Mouse (Mus musculus) left cerebral cortex, postnatal 25 days (tissue): ENCODE data around the gene Rhot2. TPM values are rescaled to one million over a fixed set of nuclear protein-coding genes. Genes with fewer than 3 reads are reported as not detected.
A peak's percentile ranks its signal among the peaks of the same experiment; 100 is the strongest.
"Not testable (repeated sequence)": the region's sequence is repeated elsewhere in the genome, so short reads cannot be mapped to it uniquely, and the experiment has no call there.

Experiments used
- DNase-seq, 2 experiments: peaks; one replicate each; pipeline ENCODE4 v3.0.0; 2022; ENCODE audit warnings: low spot score in 2 of 2, mixed read lengths in 1 of 2
- intact Hi-C: fragments of 180-260 bp; cut with DNase I; formaldehyde crosslinking; loops from one replicate; pipeline ENCODE4 v1.15.1; 2025
- total RNA-seq, 2 experiments: library from RNA; stranded (reverse); gene quantifications; 2 replicates each; pipeline ENCODE4 v1.2.3; 2021

Rhot2 gene
- total RNA-seq, 2 experiments from 2014 or later = 76.9 to 84.4 TPM

GRCm38 (mm10) chr17:25809606-25810340 is 34.9 kb downstream of the Rhot2 start:
- DNase-seq = peak in 1 of 2 experiments; percentile 60
- intact Hi-C loops = loop anchor here (5.0 kb wide), 1 partner anchor 252 kb away; no protein-coding TSS in a partner anchor

GRCm38 (mm10) chr17:25808789-25809605 is 35.7 kb downstream of the Rhot2 start, which contains the start of gene Fbxl16:
Gene Fbxl16 (plus strand): TSS chr17:25809085.
- intact Hi-C loops = loop anchor here (5.0 kb wide), 1 partner anchor 252 kb away; no protein-coding TSS in a partner anchor
- peak; percentile 92 to 95 for DNase-seq

- intact Hi-C loops = loop anchor here (5.0 kb wide), 1 partner anchor 251 kb away; no protein-coding TSS in a partner anchor
- no peak for DNase-seq
Measured at GRCm38 (mm10) chr17:25808028-25808427, 36.6 kb downstream of the Rhot2 start.

GRCm38 (mm10) chr17:25807452-25807851 is 37.2 kb downstream of the Rhot2 start:
- intact Hi-C loops = loop anchor here (5.0 kb wide), 1 partner anchor 250 kb away; no protein-coding TSS in a partner anchor
- not testable (repeated sequence) for DNase-seq

- intact Hi-C loops = loop anchor here (5.0 kb wide), 1 partner anchor 249 kb away; no protein-coding TSS in a partner anchor
- DNase-seq = no peak
Measured at GRCm38 (mm10) chr17:25806507-25806906, 38.1 kb downstream of the Rhot2 start.

GRCm38 (mm10) chr17:25802825-25803517 is 41.7 kb downstream of the Rhot2 start:
- intact Hi-C loops = loop anchor here (5.0 kb wide), 2 partner anchors 41 to 236 kb away; no protein-coding TSS in a partner anchor
- DNase-seq = peak; percentile 88 to 94

GRCm38 (mm10) chr17:25801029-25801428 is 43.6 kb downstream of the Rhot2 start:
- DNase-seq = peak; percentile 70 to 80
- intact Hi-C loops = loop anchor here (1.0 to 5.0 kb wide), 5 partner anchors 28 to 324 kb away; partner anchors contain the start of gene Narfl

- DNase-seq = peak in 1 of 2 experiments; percentile 74
- intact Hi-C loops = loop anchor here (1.0 kb wide), 1 partner anchor 24 kb away; the partner anchor contains the start of gene Narfl
Measured at GRCm38 (mm10) chr17:25796951-25797369, 47.7 kb downstream of the Rhot2 start, which contains the start of gene Metrn. Gene Metrn (minus strand): TSS chr17:25797136.

GRCm38 (mm10) chr17:25796211-25796771 is 48.4 kb downstream of the Rhot2 start:
- no peak for DNase-seq
- intact Hi-C loops = no loop called here

GRCm38 (mm10) chr17:25795609-25796092 is 49.0 kb downstream of the Rhot2 start, which contains the start of gene AC134908.4:
Gene AC134908.4 (minus strand): TSS chr17:25795659.
- intact Hi-C loops = no loop called here
- DNase-seq = peak in 1 of 2 experiments; percentile 72

- intact Hi-C loops = no loop called here
- no peak for DNase-seq
Measured at GRCm38 (mm10) chr17:25794998-25795397, 49.7 kb downstream of the Rhot2 start.

- intact Hi-C loops = no loop called here
Measured at GRCm38 (mm10) chr17:25794197-25794596, 50.5 kb downstream of the Rhot2 start.

GRCm38 (mm10) chr17:25792615-25793014 is 52.0 kb downstream of the Rhot2 start, which contains the start of gene Fam173a:
Gene Fam173a (minus strand): TSS chr17:25792901.
- intact Hi-C loops = no loop called here
- peak in 1 of 2 experiments; percentile 81 for DNase-seq

More at GRCm38 (mm10) chr17:25794197-25794596, 50.5 kb downstream of the Rhot2 start:
- no peak for DNase-seq

- intact Hi-C loops = no loop called here
- peak; percentile 81 to 89 for DNase-seq
Measured at GRCm38 (mm10) chr17:25791843-25792527, 52.7 kb downstream of the Rhot2 start.

GRCm38 (mm10) chr17:25791320-25791842 is 53.3 kb downstream of the Rhot2 start:
- DNase-seq = no peak
- intact Hi-C loops = no loop called here
